Mouse (Mus musculus) central nervous system, embryonic 18 days (tissue): ENCODE data around the gene Pdzrn4. TPM values are rescaled to one million over a fixed set of nuclear protein-coding genes. Genes with fewer than 3 reads are reported as not detected.

ENCODE experiments used
- polyA plus RNA-seq: library from polyadenylated mRNA; depleted of rRNA; stranded (reverse); fragments of >200 nt; gene quantifications from 2 replicates; pipeline ENCODE4 v1.2.3, GENCODE M21; 2012; rRNA removed

The Pdzrn4 gene
- polyA plus RNA-seq: 8.7 and 9.7 TPM in 2 replicates

GRCm38 (mm10) chr15:92396770-92397608, at the start of gene Pdzrn4:
Pdzrn4 (plus strand) TSS chr15:92396881.

